Mouse (Mus musculus) heart, adult 11 months (tissue): ENCODE data around the gene Lrfn4.
"Not testable (repeated sequence)": the region's sequence is repeated elsewhere in the genome, so short reads cannot be mapped to it uniquely, and the experiment has no call there.

Source experiments
- DNase-seq: peaks from one replicate; pipeline ENCODE4 v3.0.0; 2022

Lrfn4 gene

GRCm38 (mm10) chr19:4608511-4608910 is 7.0 kb downstream of the Lrfn4 start:
- DNase-seq, result peak; percentile 94

GRCm38 (mm10) chr19:4607406-4607805 is 8.1 kb downstream of the Lrfn4 start:
- peak; percentile 86 for DNase-seq

- DNase-seq, result peak; percentile 76
Observed at GRCm38 (mm10) chr19:4605654-4606053, 9.8 kb downstream of the Lrfn4 start.

- DNase-seq, result peak; percentile 86
Observed at GRCm38 (mm10) chr19:4603801-4604723, 11.4 kb downstream of the Lrfn4 start.

- peak; percentile 86 for DNase-seq
Observed at GRCm38 (mm10) chr19:4602459-4602858, 13.0 kb downstream of the Lrfn4 start.

GRCm38 (mm10) chr19:4596071-4596470 is 19.4 kb downstream of the Lrfn4 start:
- DNase-seq, result no peak

- no peak for DNase-seq
Observed at GRCm38 (mm10) chr19:4593792-4594522, 21.5 kb downstream of the Lrfn4 start.

- DNase-seq, result no peak
Observed at GRCm38 (mm10) chr19:4590025-4590424, 25.4 kb downstream of the Lrfn4 start.

GRCm38 (mm10) chr19:4589081-4589480 is 26.4 kb downstream of the Lrfn4 start:
- DNase-seq, result no peak

- no peak for DNase-seq
Observed at GRCm38 (mm10) chr19:4588430-4588829, 27.0 kb downstream of the Lrfn4 start.

GRCm38 (mm10) chr19:4587426-4587825 is 28.0 kb downstream of the Lrfn4 start:
- no peak for DNase-seq

GRCm38 (mm10) chr19:4586783-4587182 is 28.7 kb downstream of the Lrfn4 start:
- not testable (repeated sequence) for DNase-seq

GRCm38 (mm10) chr19:4583856-4584255 is 31.6 kb downstream of the Lrfn4 start:
- DNase-seq, result no peak

GRCm38 (mm10) chr19:4579296-4579695 is 36.2 kb downstream of the Lrfn4 start:
- no peak for DNase-seq

GRCm38 (mm10) chr19:4578799-4579198 is 36.7 kb downstream of the Lrfn4 start:
- peak; percentile 96 for DNase-seq

GRCm38 (mm10) chr19:4573241-4573640 is 42.2 kb downstream of the Lrfn4 start:
- DNase-seq, result peak; percentile 33

- peak; percentile 33 for DNase-seq
Observed at GRCm38 (mm10) chr19:4572467-4572866, 43.0 kb downstream of the Lrfn4 start.

- peak; percentile 37 for DNase-seq
Observed at GRCm38 (mm10) chr19:4572061-4572460, 43.4 kb downstream of the Lrfn4 start.

GRCm38 (mm10) chr19:4571658-4572057 is 43.8 kb downstream of the Lrfn4 start:
- peak; percentile 48 for DNase-seq

GRCm38 (mm10) chr19:4570815-4571214 is 44.7 kb downstream of the Lrfn4 start:
- peak; percentile 60 for DNase-seq

- DNase-seq, result peak; percentile 33
Observed at GRCm38 (mm10) chr19:4570237-4570613, 45.2 kb downstream of the Lrfn4 start.

GRCm38 (mm10) chr19:4569356-4570236 is 45.9 kb downstream of the Lrfn4 start:
- DNase-seq, result peak; percentile 70

- DNase-seq, result peak; percentile 86
Observed at GRCm38 (mm10) chr19:4568832-4569231, 46.6 kb downstream of the Lrfn4 start.
